Comparison of ENCODE assay signal across 8 mouse cellular contexts in the genomic region with DNA sequence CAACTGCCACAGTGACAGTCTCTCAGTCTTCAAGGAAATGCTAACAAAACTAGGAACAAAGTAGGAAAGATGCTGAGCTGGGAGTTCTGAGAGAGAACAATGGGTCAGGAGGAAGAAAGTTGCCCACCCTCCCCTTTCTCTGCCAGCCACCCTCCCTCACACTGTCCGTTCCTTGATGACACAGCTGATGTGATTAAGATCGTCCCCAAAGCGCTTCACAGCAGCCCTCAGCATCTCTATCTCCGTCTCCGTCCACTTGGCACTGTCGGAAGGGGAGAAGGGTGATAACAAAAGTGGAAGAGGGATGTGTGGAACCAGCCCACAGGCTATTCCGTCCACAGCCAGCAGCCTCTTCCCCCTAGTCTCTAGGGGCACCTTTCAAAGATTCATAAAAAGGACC. TPM values are rescaled to one million over a fixed set of nuclear protein-coding genes. Genes with fewer than 3 reads are reported as not detected.
DNase-seq lines count a peak whose midpoint lies in the region; ATAC-seq and TF ChIP-seq lines count a peak whose summit lies in the region.

No protein-coding gene starts in this region.

- peak overlapping the region; percentile 94 for H3K4me2 ChIP-seq in hindbrain, embryonic 11.5 days (replicated peaks; ENCODE audit: low read depth, low read length)

- no peak for TF ChIP-seq CTCF in kidney, adult 2 months (conservative IDR thresholded peaks at IDR 0.05; ENCODE audit: insufficient read depth, insufficient read length, low read depth, low read length)

- peak overlapping the region; percentile 35; the same call in 1 of the 2 replicates for H3K27ac ChIP-seq in kidney, adult 2 months (ENCODE audit: insufficient read depth, low read depth, low read length)
- peak overlapping the region; percentile 94 for H3K27ac ChIP-seq in brown adipose tissue, adult 24 weeks (replicated peaks; ENCODE audit: low read depth, low read length)
- peak overlapping the region; percentile 78 for H3K27ac ChIP-seq in hindbrain, embryonic 11.5 days (ENCODE audit: low read depth, low read length)

- no peaks in the 10 kb centered on the region for H3K27me3 ChIP-seq in kidney, adult 2 months (replicated peaks; ENCODE audit: control insufficient read depth, insufficient read depth, low read length)
- H3K27me3 ChIP-seq in hindbrain, embryonic 11.5 days (ENCODE audit: control insufficient read depth, insufficient read depth, low read length), result no peaks in the 10 kb centered on the region

- DNase-seq in kidney, adult 2 months, result no peak
- DNase-seq in kidney, adult 11 months, result no peak
- DNase-seq in hindbrain, embryonic 11.5 days (ENCODE audit: low spot score), result no peak
- DNase-seq in lung, postnatal 4 days, result peak; percentile 36 to 56
- DNase-seq in right cerebral cortex, postnatal 4 days, result no peak
- no peak for DNase-seq in thymus, adult 18-20 months
- no peak for DNase-seq in layer of hippocampus, adult 9-10 months (ENCODE audit: low spot score)

- 57% methylated on average over 7 of the region's 7 CpGs for whole genome bisulfite sequencing in kidney, adult 2 months
- WGBS in hindbrain, embryonic 11.5 days, result 51% methylated on average over 7 of the region's 7 CpGs

- no peaks in the 10 kb centered on the region for H3K9me3 ChIP-seq in hindbrain, embryonic 11.5 days (ENCODE audit: control insufficient read depth, low read length)

- peaks cover 19% of the 10 kb centered on the region for H3K4me1 ChIP-seq in kidney, adult 2 months (ENCODE audit: control insufficient read depth, insufficient read depth, low read length)
- peaks cover 2% of the 10 kb centered on the region; the same call in 1 of the 2 replicates for H3K4me1 ChIP-seq in brown adipose tissue, adult 24 weeks (ENCODE audit: control insufficient read depth, insufficient read depth, insufficient read length, low read length)
- H3K4me1 ChIP-seq in hindbrain, embryonic 11.5 days (replicated peaks; ENCODE audit: control insufficient read depth, insufficient read depth, low read length), result peaks cover 8% of the 10 kb centered on the region

- no peak for ATAC-seq in hindbrain, embryonic 11.5 days (ENCODE audit: low FRiP score)

- H3K9ac ChIP-seq in hindbrain, embryonic 11.5 days (ENCODE audit: low read depth, low read length), result peak overlapping the region; percentile 83

- TF ChIP-seq POLR2A in kidney, adult 2 months (IDR thresholded peaks at IDR 0.05; ENCODE audit: low read depth, low read length), result no peak

- peak overlapping the region; percentile 25; the same call in 1 of the 2 replicates for H3K4me3 ChIP-seq in kidney, adult 2 months (ENCODE audit: insufficient read depth, low read depth, low read length)
- peak overlapping the region; percentile 91 for H3K4me3 ChIP-seq in brown adipose tissue, adult 24 weeks (ENCODE audit: insufficient read depth, low read depth, low read length)
- peak overlapping the region; percentile 91 for H3K4me3 ChIP-seq in hindbrain, embryonic 11.5 days (ENCODE audit: low read depth, low read length)

- no peaks in the 10 kb centered on the region; the same call in 1 of the 2 replicates for H3K36me3 ChIP-seq in kidney, adult 2 months (ENCODE audit: control insufficient read depth, insufficient read depth, low read length)
- no peaks in the 10 kb centered on the region for H3K36me3 ChIP-seq in hindbrain, embryonic 11.5 days (ENCODE audit: control insufficient read depth, insufficient read depth, low read length)

RNA-seq across cellular contexts. Expression of gene 0610010K14Rik, which starts 1.0 kb away (rescaled TPM):
- polyA plus RNA-seq in kidney, adult 2 months (2012; rRNA removed), result 73.6 and 78.9 TPM in 2 replicates
- polyA plus RNA-seq in brown adipose tissue, adult 24 weeks (2012; ENCODE audit: insufficient read depth, insufficient read length, missing spikeins), result 28.7 and 40.6 TPM in 2 replicates
- polyA plus RNA-seq in hindbrain, embryonic 11.5 days (2014; fragmentation: Nextera tagmentation; extraction: Ambion mirVana), result 229 and 230 TPM in 2 replicates

RNA-seq across cellular contexts. Expression of gene Gm21988, which starts 2.9 kb away (rescaled TPM):
- 13.9 and 15.8 TPM in 2 replicates for polyA plus RNA-seq in kidney, adult 2 months (2012; rRNA removed)
- polyA plus RNA-seq in brown adipose tissue, adult 24 weeks (2012; ENCODE audit: insufficient read depth, insufficient read length, missing spikeins), result 4.0 and 4.8 TPM in 2 replicates
- polyA plus RNA-seq in hindbrain, embryonic 11.5 days (2014; fragmentation: Nextera tagmentation; extraction: Ambion mirVana), result 10.2 and 11.6 TPM in 2 replicates

RNA-seq across cellular contexts. Expression of gene Rnasek, which starts 2.9 kb away (rescaled TPM):
- 457 and 485 TPM in 2 replicates for polyA plus RNA-seq in kidney, adult 2 months (2012; rRNA removed)
- polyA plus RNA-seq in brown adipose tissue, adult 24 weeks (2012; ENCODE audit: insufficient read depth, insufficient read length, missing spikeins), result 214 and 232 TPM in 2 replicates
- 146 and 147 TPM in 2 replicates for polyA plus RNA-seq in hindbrain, embryonic 11.5 days (2014; fragmentation: Nextera tagmentation; extraction: Ambion mirVana)

RNA-seq across cellular contexts. Expression of gene Bcl6b, which starts 7.1 kb away (rescaled TPM):
- polyA plus RNA-seq in kidney, adult 2 months (2012; rRNA removed), result 7.9 and 8.8 TPM in 2 replicates
- 7.0 and 13.4 TPM in 2 replicates for polyA plus RNA-seq in brown adipose tissue, adult 24 weeks (2012; ENCODE audit: insufficient read depth, insufficient read length, missing spikeins)
- 5.0 and 5.9 TPM in 2 replicates for polyA plus RNA-seq in hindbrain, embryonic 11.5 days (2014; fragmentation: Nextera tagmentation; extraction: Ambion mirVana)

RNA-seq across cellular contexts. Expression of gene Slc16a13, which starts 15.9 kb away (rescaled TPM):
- polyA plus RNA-seq in kidney, adult 2 months (2012; rRNA removed), result 44.0 and 48.8 TPM in 2 replicates
- 0.67 and 2.2 TPM in 2 replicates for polyA plus RNA-seq in brown adipose tissue, adult 24 weeks (2012; ENCODE audit: insufficient read depth, insufficient read length, missing spikeins)
- polyA plus RNA-seq in hindbrain, embryonic 11.5 days (2014; fragmentation: Nextera tagmentation; extraction: Ambion mirVana), result 10.9 and 14.3 TPM in 2 replicates

Comparison
In these comparisons a context has a peak if more than half of its experiments do, and no peak if none do; other contexts are left out.
1. DNase-seq: peak in lung, postnatal 4 days (2 of 2); none in kidney, adult 2 months (single experiment), kidney, adult 11 months (single experiment), hindbrain, embryonic 11.5 days (single experiment), right cerebral cortex, postnatal 4 days (single experiment), thymus, adult 18-20 months (0 of 2) and layer of hippocampus, adult 9-10 months (single experiment).
2. H3K27ac ChIP-seq: peak in every context shown above with its lines; median percentile 94 in brown adipose tissue, adult 24 weeks; 78 in hindbrain, embryonic 11.5 days; 35 in kidney, adult 2 months.
3. H3K4me3 ChIP-seq: peak in every context shown above with its lines; median percentile 91 in brown adipose tissue, adult 24 weeks; 91 in hindbrain, embryonic 11.5 days; 25 in kidney, adult 2 months.